Mouse (Mus musculus): Measurements from ENCODE around the gene Slc4a10. TPM values are rescaled to one million over a fixed set of nuclear protein-coding genes. Genes with fewer than 3 reads are reported as not detected.

Slc4a10 gene
- polyA plus RNA-seq, 1 experiment from 2014 or later, result 0.18 TPM

GRCm38 (mm10) chr2:62278779-62279178 is 232.5 kb downstream of the Slc4a10 start:
- Histone ChIP-seq H3K9ac (replicated peaks; ENCODE audit: low read length) (no peak overlapping the region), H3K27me3 (ENCODE audit: control insufficient read depth, insufficient read depth, low read length) (no peaks in the 10 kb centered on the region), H3K4me1 (ENCODE audit: control insufficient read depth, insufficient read depth, low read length) (no peaks in the 10 kb centered on the region), H3K36me3 (replicated peaks; ENCODE audit: control insufficient read depth, insufficient read depth, low read depth, low read length) (no peaks in the 10 kb centered on the region), H3K4me2 (ENCODE audit: low read depth, low read length) (no peak overlapping the region), H3K9me3 (replicated peaks; ENCODE audit: control insufficient read depth, low read length) (no peaks in the 10 kb centered on the region), H3K27ac (replicated peaks; ENCODE audit: low read depth, low read length) (no peak overlapping the region), H3K4me3 (ENCODE audit: low read depth, low read length) (no peak overlapping the region)
- 71% methylated on average over 3 of the region's 3 CpGs for WGBS
- DNase-seq (ENCODE audit: low spot score), result no peak
- no peak for ATAC-seq (replicated peaks; ENCODE audit: insufficient number of reproducible peaks, low FRiP score, low TSS enrichment, low read depth)

- Histone ChIP-seq H3K27ac (replicated peaks; ENCODE audit: low read depth, low read length) (no peak overlapping the region), H3K4me2 (ENCODE audit: low read depth, low read length) (no peak overlapping the region), H3K9ac (replicated peaks; ENCODE audit: low read length) (no peak overlapping the region), H3K4me1 (ENCODE audit: control insufficient read depth, insufficient read depth, low read length) (no peaks in the 10 kb centered on the region), H3K36me3 (replicated peaks; ENCODE audit: control insufficient read depth, insufficient read depth, low read depth, low read length) (no peaks in the 10 kb centered on the region), H3K9me3 (replicated peaks; ENCODE audit: control insufficient read depth, low read length) (no peaks in the 10 kb centered on the region), H3K4me3 (ENCODE audit: low read depth, low read length) (no peak overlapping the region), H3K27me3 (ENCODE audit: control insufficient read depth, insufficient read depth, low read length) (no peaks in the 10 kb centered on the region)
- 85% methylated on average over 7 of the region's 7 CpGs for WGBS
- ATAC-seq (replicated peaks; ENCODE audit: insufficient number of reproducible peaks, low FRiP score, low TSS enrichment, low read depth), result no peak
- no peak for DNase-seq (ENCODE audit: low spot score)
Observed at GRCm38 (mm10) chr2:62279777-62280176, 233.5 kb downstream of the Slc4a10 start.

GRCm38 (mm10) chr2:62285026-62285425 is 238.8 kb downstream of the Slc4a10 start:
- no peak overlapping the region for H3K4me2 ChIP-seq (ENCODE audit: low read depth, low read length)
- H3K27me3 ChIP-seq (ENCODE audit: control insufficient read depth, insufficient read depth, low read length), result no peaks in the 10 kb centered on the region
- H3K9me3 ChIP-seq (replicated peaks; ENCODE audit: control insufficient read depth, low read length), result no peaks in the 10 kb centered on the region
- WGBS, result 85% methylated on average over 2 of the region's 2 CpGs
- H3K4me3 ChIP-seq (ENCODE audit: low read depth, low read length), result no peak overlapping the region
- no peaks in the 10 kb centered on the region for H3K4me1 ChIP-seq (ENCODE audit: control insufficient read depth, insufficient read depth, low read length)
- DNase-seq (ENCODE audit: low spot score), result no peak
- no peaks in the 10 kb centered on the region for H3K36me3 ChIP-seq (replicated peaks; ENCODE audit: control insufficient read depth, insufficient read depth, low read depth, low read length)
- H3K9ac ChIP-seq (replicated peaks; ENCODE audit: low read length), result no peak overlapping the region
- no peak overlapping the region for H3K27ac ChIP-seq (replicated peaks; ENCODE audit: low read depth, low read length)
- no peak for ATAC-seq (replicated peaks; ENCODE audit: insufficient number of reproducible peaks, low FRiP score, low TSS enrichment, low read depth)

- Histone ChIP-seq H3K9ac (replicated peaks; ENCODE audit: low read length) (no peak overlapping the region), H3K4me3 (ENCODE audit: low read depth, low read length) (no peak overlapping the region), H3K27ac (replicated peaks; ENCODE audit: low read depth, low read length) (no peak overlapping the region), H3K9me3 (replicated peaks; ENCODE audit: control insufficient read depth, low read length) (no peaks in the 10 kb centered on the region), H3K27me3 (ENCODE audit: control insufficient read depth, insufficient read depth, low read length) (no peaks in the 10 kb centered on the region), H3K4me1 (ENCODE audit: control insufficient read depth, insufficient read depth, low read length) (no peaks in the 10 kb centered on the region), H3K4me2 (ENCODE audit: low read depth, low read length) (no peak overlapping the region), H3K36me3 (replicated peaks; ENCODE audit: control insufficient read depth, insufficient read depth, low read depth, low read length) (no peaks in the 10 kb centered on the region)
- peak; percentile 28 for DNase-seq (ENCODE audit: low spot score)
- WGBS, result 1% methylated on average over 2 of the region's 2 CpGs
- no peak for ATAC-seq (replicated peaks; ENCODE audit: insufficient number of reproducible peaks, low FRiP score, low TSS enrichment, low read depth)
Observed at GRCm38 (mm10) chr2:62285847-62286246, 239.6 kb downstream of the Slc4a10 start.

- no peak overlapping the region for H3K4me3 ChIP-seq (ENCODE audit: low read depth, low read length)
- no peaks in the 10 kb centered on the region for H3K4me1 ChIP-seq (ENCODE audit: control insufficient read depth, insufficient read depth, low read length)
- H3K4me2 ChIP-seq (ENCODE audit: low read depth, low read length), result no peak overlapping the region
- DNase-seq (ENCODE audit: low spot score) (no peak), ATAC-seq (replicated peaks; ENCODE audit: insufficient number of reproducible peaks, low FRiP score, low TSS enrichment, low read depth) (no peak)
- H3K27me3 ChIP-seq (ENCODE audit: control insufficient read depth, insufficient read depth, low read length), result no peaks in the 10 kb centered on the region
- no peaks in the 10 kb centered on the region for H3K36me3 ChIP-seq (replicated peaks; ENCODE audit: control insufficient read depth, insufficient read depth, low read depth, low read length)
- no peak overlapping the region for H3K27ac ChIP-seq (replicated peaks; ENCODE audit: low read depth, low read length)
- 70% methylated on average over 4 of the region's 4 CpGs for WGBS
- H3K9ac ChIP-seq (replicated peaks; ENCODE audit: low read length), result no peak overlapping the region
- H3K9me3 ChIP-seq (replicated peaks; ENCODE audit: control insufficient read depth, low read length), result no peaks in the 10 kb centered on the region
Observed at GRCm38 (mm10) chr2:62287532-62287931, 241.3 kb downstream of the Slc4a10 start.

- ATAC-seq (replicated peaks; ENCODE audit: insufficient number of reproducible peaks, low FRiP score, low TSS enrichment, low read depth), result no peak
- Histone ChIP-seq H3K27me3 (ENCODE audit: control insufficient read depth, insufficient read depth, low read length) (no peaks in the 10 kb centered on the region), H3K4me1 (ENCODE audit: control insufficient read depth, insufficient read depth, low read length) (no peaks in the 10 kb centered on the region), H3K27ac (replicated peaks; ENCODE audit: low read depth, low read length) (no peak overlapping the region), H3K4me3 (ENCODE audit: low read depth, low read length) (no peak overlapping the region), H3K4me2 (ENCODE audit: low read depth, low read length) (no peak overlapping the region), H3K9ac (replicated peaks; ENCODE audit: low read length) (no peak overlapping the region), H3K9me3 (replicated peaks; ENCODE audit: control insufficient read depth, low read length) (no peaks in the 10 kb centered on the region), H3K36me3 (replicated peaks; ENCODE audit: control insufficient read depth, insufficient read depth, low read depth, low read length) (no peaks in the 10 kb centered on the region)
- no peak for DNase-seq (ENCODE audit: low spot score)
- 56% methylated on average over 2 of the region's 2 CpGs for WGBS
Observed at GRCm38 (mm10) chr2:62293846-62294245, 247.6 kb downstream of the Slc4a10 start.

GRCm38 (mm10) chr2:62301716-62302115 is 255.5 kb downstream of the Slc4a10 start:
- Histone ChIP-seq H3K4me3 (ENCODE audit: low read depth, low read length) (no peak overlapping the region), H3K9ac (replicated peaks; ENCODE audit: low read length) (no peak overlapping the region), H3K9me3 (replicated peaks; ENCODE audit: control insufficient read depth, low read length) (no peaks in the 10 kb centered on the region), H3K4me2 (ENCODE audit: low read depth, low read length) (no peak overlapping the region), H3K36me3 (replicated peaks; ENCODE audit: control insufficient read depth, insufficient read depth, low read depth, low read length) (no peaks in the 10 kb centered on the region), H3K27ac (replicated peaks; ENCODE audit: low read depth, low read length) (no peak overlapping the region), H3K27me3 (ENCODE audit: control insufficient read depth, insufficient read depth, low read length) (no peaks in the 10 kb centered on the region), H3K4me1 (ENCODE audit: control insufficient read depth, insufficient read depth, low read length) (no peaks in the 10 kb centered on the region)
- ATAC-seq (replicated peaks; ENCODE audit: insufficient number of reproducible peaks, low FRiP score, low TSS enrichment, low read depth) (no peak), DNase-seq (ENCODE audit: low spot score) (no peak)
- 92% methylated on average over 2 of the region's 2 CpGs for WGBS

GRCm38 (mm10) chr2:62306978-62307377 is 260.7 kb downstream of the Slc4a10 start:
- H3K36me3 ChIP-seq (replicated peaks; ENCODE audit: control insufficient read depth, insufficient read depth, low read depth, low read length), result no peaks in the 10 kb centered on the region
- H3K4me1 ChIP-seq (ENCODE audit: control insufficient read depth, insufficient read depth, low read length), result no peaks in the 10 kb centered on the region
- ATAC-seq (replicated peaks; ENCODE audit: insufficient number of reproducible peaks, low FRiP score, low TSS enrichment, low read depth) (no peak), DNase-seq (ENCODE audit: low spot score) (no peak)
- H3K9ac ChIP-seq (replicated peaks; ENCODE audit: low read length), result no peak overlapping the region
- H3K27me3 ChIP-seq (ENCODE audit: control insufficient read depth, insufficient read depth, low read length), result no peaks in the 10 kb centered on the region
- H3K4me3 ChIP-seq (ENCODE audit: low read depth, low read length), result no peak overlapping the region
- H3K9me3 ChIP-seq (replicated peaks; ENCODE audit: control insufficient read depth, low read length), result no peaks in the 10 kb centered on the region
- H3K4me2 ChIP-seq (ENCODE audit: low read depth, low read length), result no peak overlapping the region
- WGBS, result 89% methylated on average over 5 of the region's 5 CpGs
- no peak overlapping the region for H3K27ac ChIP-seq (replicated peaks; ENCODE audit: low read depth, low read length)
